Mouse (Mus musculus): Measurements from ENCODE around the gene Sez6l. TPM values are rescaled to one million over a fixed set of nuclear protein-coding genes. Genes with fewer than 3 reads are reported as not detected.
A peak's percentile ranks its signal among the peaks of the same experiment; 100 is the strongest.

Sez6l gene
- total and polyA plus RNA-seq, 2 experiments from 2014 or later = 43.5 to 80.1 TPM

DNA sequence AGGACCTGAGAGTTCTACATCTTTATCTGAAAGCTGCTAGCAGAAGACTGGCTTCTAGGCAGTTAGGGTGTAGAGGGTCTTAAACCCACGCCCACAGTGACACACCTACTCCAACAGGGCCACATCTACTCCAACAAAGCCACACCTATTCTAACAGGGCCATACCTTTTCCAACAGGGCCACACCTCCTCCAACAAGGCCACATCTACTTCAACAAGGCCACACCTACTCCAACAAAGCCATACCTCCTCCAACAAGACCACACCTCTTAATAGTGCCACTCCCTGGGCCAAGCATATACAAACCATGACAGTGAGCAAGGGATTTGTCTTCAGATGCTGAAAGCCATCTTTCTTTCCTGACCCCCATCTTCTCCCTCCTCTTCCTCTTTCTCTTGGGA is 14.7 kb upstream of the Sez6l start:
- TF ChIP-seq CTCF (IDR thresholded peaks at IDR 0.05; ENCODE audit: low read depth) = no peak
- no peak for ATAC-seq
- peaks cover 5% of the 10 kb centered on the region for H3K4me1 ChIP-seq (ENCODE audit: insufficient read depth, low read length)
- no peak for DNase-seq (ENCODE audit: low spot score)
- H3K36me3 ChIP-seq (ENCODE audit: insufficient read depth, low read length) = no peaks in the 10 kb centered on the region
- H3K27me3 ChIP-seq (ENCODE audit: insufficient read depth, low read length) = no peaks in the 10 kb centered on the region
- H3K27ac ChIP-seq = no peak overlapping the region
- no peak overlapping the region for H3K4me2 ChIP-seq (ENCODE audit: low read depth, low read length)
- no peak overlapping the region for H3K4me3 ChIP-seq (ENCODE audit: low read length)
- no peaks in the 10 kb centered on the region for H3K9me3 ChIP-seq (ENCODE audit: low read length)
- H3K9ac ChIP-seq (replicated peaks; ENCODE audit: low read length) = no peak overlapping the region
- WGBS = 84% methylated on average over 1 of the region's 1 CpGs

- Histone ChIP-seq H3K27me3 (ENCODE audit: insufficient read depth, low read length) (no peaks in the 10 kb centered on the region), H3K27ac (no peak overlapping the region), H3K9me3 (ENCODE audit: low read length) (no peaks in the 10 kb centered on the region), H3K4me3 (ENCODE audit: low read length) (no peak overlapping the region), H3K4me1 (ENCODE audit: insufficient read depth, low read length) (peaks cover 8% of the 10 kb centered on the region; the same call in 1 of the 2 replicates), H3K36me3 (ENCODE audit: insufficient read depth, low read length) (no peaks in the 10 kb centered on the region), H3K9ac (replicated peaks; ENCODE audit: low read length) (no peak overlapping the region), H3K4me2 (ENCODE audit: low read depth, low read length) (no peak overlapping the region)
- DNase-seq (ENCODE audit: low spot score) (no peak), ATAC-seq (no peak)
- 56% methylated on average over 6 of the region's 6 CpGs for WGBS
- TF ChIP-seq CTCF (IDR thresholded peaks at IDR 0.05; ENCODE audit: low read depth) = no peak
These were observed 9.1 kb upstream of the Sez6l start for GRCm38 (mm10) chr5:112586071-112586470.

GRCm38 (mm10) chr5:112584155-112584769 is 7.3 kb upstream of the Sez6l start:
- no peak for ATAC-seq
- whole genome bisulfite sequencing = 76% methylated on average over 4 of the region's 4 CpGs
- Histone ChIP-seq H3K9ac (replicated peaks; ENCODE audit: low read length) (no peak overlapping the region), H3K27me3 (ENCODE audit: insufficient read depth, low read length) (no peaks in the 10 kb centered on the region), H3K27ac (no peak overlapping the region), H3K9me3 (ENCODE audit: low read length) (no peaks in the 10 kb centered on the region), H3K4me2 (ENCODE audit: low read depth, low read length) (no peak overlapping the region), H3K4me1 (ENCODE audit: insufficient read depth, low read length) (peaks cover 8% of the 10 kb centered on the region; the same call in 1 of the 2 replicates), H3K4me3 (ENCODE audit: low read length) (no peak overlapping the region), H3K36me3 (ENCODE audit: insufficient read depth, low read length) (no peaks in the 10 kb centered on the region)
- no peak for DNase-seq (ENCODE audit: low spot score)
- no peak for TF ChIP-seq CTCF (IDR thresholded peaks at IDR 0.05; ENCODE audit: low read depth)

- no peaks in the 10 kb centered on the region for H3K36me3 ChIP-seq (ENCODE audit: insufficient read depth, low read length)
- TF ChIP-seq CTCF (IDR thresholded peaks at IDR 0.05; ENCODE audit: low read depth) = no peak
- H3K27ac ChIP-seq = no peak overlapping the region
- no peaks in the 10 kb centered on the region for H3K9me3 ChIP-seq (ENCODE audit: low read length)
- no peak overlapping the region for H3K9ac ChIP-seq (replicated peaks; ENCODE audit: low read length)
- peak; percentile 61 for DNase-seq (ENCODE audit: low spot score)
- WGBS = 12% methylated on average over 9 of the region's 9 CpGs
- no peak overlapping the region for H3K4me2 ChIP-seq (ENCODE audit: low read depth, low read length)
- no peaks in the 10 kb centered on the region for H3K27me3 ChIP-seq (ENCODE audit: insufficient read depth, low read length)
- H3K4me1 ChIP-seq (ENCODE audit: insufficient read depth, low read length) = peaks cover 14% of the 10 kb centered on the region
- 0 out of 2 replicates have a peak, but pooled peaks have one; percentile 30 for ATAC-seq
- no peak overlapping the region for H3K4me3 ChIP-seq (ENCODE audit: low read length)
These were observed 6.3 kb upstream of the Sez6l start for GRCm38 (mm10) chr5:112583304-112583703.

- Histone ChIP-seq H3K9ac (replicated peaks; ENCODE audit: low read length) (peak overlapping the region; percentile 91; the same call in 1 of the 2 replicates), H3K4me1 (ENCODE audit: insufficient read depth, low read length) (peaks cover 23% of the 10 kb centered on the region), H3K36me3 (ENCODE audit: insufficient read depth, low read length) (no peaks in the 10 kb centered on the region), H3K27ac (peak overlapping the region; percentile 89), H3K4me2 (ENCODE audit: low read depth, low read length) (peak overlapping the region; percentile 75), H3K4me3 (ENCODE audit: low read length) (peak overlapping the region; percentile 81), H3K9me3 (ENCODE audit: low read length) (no peaks in the 10 kb centered on the region), H3K27me3 (ENCODE audit: insufficient read depth, low read length) (no peaks in the 10 kb centered on the region)
- TF ChIP-seq CTCF (IDR thresholded peaks at IDR 0.05; ENCODE audit: low read depth) = peak; percentile 10; the same call in 1 of the 2 replicates
- ATAC-seq (peak; percentile 57), DNase-seq (ENCODE audit: low spot score) (peak; percentile 87)
- 4% methylated on average over 10 of the region's 10 CpGs for WGBS
These were observed 765 bp upstream of the Sez6l start for GRCm38 (mm10) chr5:112577750-112578149.

- H3K4me2 ChIP-seq (ENCODE audit: low read depth, low read length) = peak overlapping the region; percentile 75
- under 1% methylated on average over 48 of the region's 48 CpGs for WGBS
- H3K4me3 ChIP-seq (ENCODE audit: low read length) = peak overlapping the region; percentile 81
- no peak for TF ChIP-seq CTCF (IDR thresholded peaks at IDR 0.05; ENCODE audit: low read depth)
- H3K27ac ChIP-seq = peak overlapping the region; percentile 89
- H3K27me3 ChIP-seq (ENCODE audit: insufficient read depth, low read length) = no peaks in the 10 kb centered on the region
- ATAC-seq (peak; percentile 8), DNase-seq (ENCODE audit: low spot score) (peak; percentile 73)
- peak overlapping the region; percentile 91 for H3K9ac ChIP-seq (replicated peaks; ENCODE audit: low read length)
- no peaks in the 10 kb centered on the region for H3K9me3 ChIP-seq (ENCODE audit: low read length)
- no peaks in the 10 kb centered on the region for H3K36me3 ChIP-seq (ENCODE audit: insufficient read depth, low read length)
- H3K4me1 ChIP-seq (ENCODE audit: insufficient read depth, low read length) = peaks cover 29% of the 10 kb centered on the region
These were observed 508 bp downstream of the Sez6l start for GRCm38 (mm10) chr5:112576361-112576992.
